Mouse (Mus musculus) neural tube, postnatal 0 days (tissue): ENCODE data around the gene Rpe65. TPM values are rescaled to one million over a fixed set of nuclear protein-coding genes. Genes with fewer than 3 reads are reported as not detected.

Experiments used
- polyA plus RNA-seq: library from polyadenylated mRNA; unstranded; fragments of >200 nt; fragmentation: Nextera tagmentation; extraction: Ambion mirVana; gene quantifications from 2 replicates; pipeline ENCODE4 v1.2.1, GENCODE M21; 2015

Rpe65 gene
- polyA plus RNA-seq, result not detected in 2 replicates

GRCm38 (mm10) chr3:159598875-159599274 lies at the start of gene Rpe65:
Gene Rpe65 (plus strand): TSS chr3:159599175.

Other genes with a start within 250 kb of the Rpe65 start
- gene Depdc1a, start 103.7 kb upstream of the Rpe65 start, polyA plus RNA-seq, result 1.9 and 2.0 TPM in 2 replicates
- 52.4 and 61.0 TPM in 2 replicates for gene Wls, start 240.5 kb downstream of the Rpe65 start, polyA plus RNA-seq